Mouse (Mus musculus) CH12.LX (cell line): ENCODE results near the gene Ms4a6d. TPM values are rescaled to one million over a fixed set of nuclear protein-coding genes. Genes with fewer than 3 reads are reported as not detected.

Source experiments
- DNase-seq: peaks from one replicate; pipeline ENCODE4 v3.0.0-alpha.2; 2013; ENCODE audit errors: extremely low read depth
- H3K27ac ChIP-seq: 2 replicates; pipeline ENCODE4 v1.5.1; 2012; ENCODE audit warnings: low read depth, mild to moderate bottlenecking, control low read depth, moderate library complexity; ENCODE audit not compliant: insufficient read depth
- H3K27me3 ChIP-seq: replicated peaks from 2 replicates; pipeline ENCODE3; 2012; ENCODE audit warnings: inconsistent platforms
- H3K36me3 ChIP-seq, 2 experiments: replicated peaks in 1 of 2; 2 replicates each; pipeline versions ENCODE3 to v1.6.1; 2012; ENCODE audit warnings: inconsistent platforms in 1 of 2, low read length in 1 of 2, mild to moderate bottlenecking in 1 of 2, mixed read lengths in 1 of 2, moderate library complexity in 1 of 2; ENCODE audit not compliant: control insufficient read depth in 1 of 2, insufficient read depth in 1 of 2
- H3K4me1 ChIP-seq, 2 experiments: 2 replicates each; pipeline ENCODE4 v1.6.1; 2012; ENCODE audit warnings: inconsistent platforms in 1 of 2, moderate library complexity in 1 of 2; ENCODE audit not compliant: insufficient read depth in 2 of 2, control insufficient read depth in 1 of 2
- H3K4me2 ChIP-seq: 2 replicates; pipeline ENCODE4 v1.6.1; 2012; ENCODE audit warnings: low read depth, mild to moderate bottlenecking, control low read depth; ENCODE audit not compliant: poor library complexity, insufficient read depth, severe bottlenecking
- H3K4me3 ChIP-seq, 3 experiments: fragments of 150-350 bp in 1 of 3; sonication (generic) in 1 of 3; replicated peaks in 1 of 3; 2 replicates each; pipeline versions ENCODE3 to v1.5.1; 2011 to 2012; ENCODE audit warnings: low read depth in 2 of 3, low read length in 2 of 3, mild to moderate bottlenecking in 2 of 3, moderate library complexity in 2 of 3, control low read depth in 1 of 3, improper control_type of control experiment in 1 of 3, inconsistent platforms in 1 of 3, mixed read lengths in 1 of 3; ENCODE audit not compliant: poor library complexity in 1 of 3
- H3K79me2 ChIP-seq: replicated peaks from 2 replicates; pipeline ENCODE4 v1.6.1; 2012; ENCODE audit warnings: mild to moderate bottlenecking, moderate library complexity; ENCODE audit not compliant: control insufficient read depth, poor library complexity, insufficient read depth, severe bottlenecking; ENCODE audit errors: extremely low read depth
- H3K9ac ChIP-seq: 2 replicates; pipeline ENCODE4 v1.6.1; 2012; ENCODE audit warnings: low read depth, mild to moderate bottlenecking, control low read depth, moderate library complexity; ENCODE audit not compliant: insufficient read depth
- H3K9me3 ChIP-seq: replicated peaks from 2 replicates; pipeline ENCODE3; 2012; ENCODE audit warnings: low read length, inconsistent platforms, mixed read lengths
- BHLHE40 ChIP-seq: IDR thresholded peaks from 2 replicates; pipeline ENCODE4 v1.6.1; 2011; ENCODE audit warnings: mild to moderate bottlenecking, low read depth, low read length, improper control_type of control experiment
- CHD1 ChIP-seq: IDR thresholded peaks from 2 replicates; pipeline ENCODE4 v1.6.1; 2012; ENCODE audit warnings: low read depth, low read length, improper control_type of control experiment, inconsistent platforms
- CTCF ChIP-seq, 2 experiments: IDR thresholded peaks in 1 of 2; conservative IDR thresholded peaks in 1 of 2; 2 replicates each; pipeline ENCODE4 v1.5.1; 2011 to 2012; ENCODE audit warnings: low read depth in 2 of 2, low read length in 2 of 2, improper control_type of control experiment in 1 of 2, inconsistent platforms in 1 of 2, mild to moderate bottlenecking in 1 of 2, moderate library complexity in 1 of 2
- EP300 ChIP-seq: IDR thresholded peaks from 2 replicates; pipeline ENCODE4 v1.6.1; 2011; ENCODE audit warnings: low read length, improper control_type of control experiment
- GABPA ChIP-seq: IDR thresholded peaks from 2 replicates; pipeline ENCODE4 v1.6.1; 2012; ENCODE audit warnings: low read depth, low read length, improper control_type of control experiment, inconsistent platforms; ENCODE audit not compliant: insufficient replicate concordance
- HCFC1 ChIP-seq: IDR thresholded peaks from 2 replicates; pipeline ENCODE4 v1.6.1; 2012; ENCODE audit warnings: low read depth, mild to moderate bottlenecking, inconsistent platforms, low read length, improper control_type of control experiment
- IRF4 ChIP-seq: IDR thresholded peaks from 2 replicates; pipeline ENCODE4 v1.6.1; 2014; ENCODE audit warnings: low read depth, mild to moderate bottlenecking, inconsistent platforms, low read length, improper control_type of control experiment
- JUN ChIP-seq: IDR thresholded peaks from 2 replicates; pipeline ENCODE4 v1.6.1; 2011; ENCODE audit warnings: low read depth, mild to moderate bottlenecking, low read length, improper control_type of control experiment, moderate library complexity; ENCODE audit not compliant: insufficient read depth
- MAFK ChIP-seq: IDR thresholded peaks from 2 replicates; pipeline ENCODE4 v1.6.1; 2011; ENCODE audit warnings: low read length, improper control_type of control experiment; ENCODE audit not compliant: insufficient replicate concordance
- MAX ChIP-seq: IDR thresholded peaks from 2 replicates; pipeline ENCODE4 v1.6.1; 2011; ENCODE audit warnings: low read length, improper control_type of control experiment
- MXI1 ChIP-seq: IDR thresholded peaks from 2 replicates; pipeline ENCODE4 v1.6.1; 2011; ENCODE audit warnings: mild to moderate bottlenecking, low read depth, low read length, improper control_type of control experiment
- NELFE ChIP-seq: IDR thresholded peaks from 2 replicates; pipeline ENCODE4 v1.6.1; 2011; ENCODE audit warnings: low read depth, low read length, improper control_type of control experiment
- SIN3A ChIP-seq: IDR thresholded peaks from 2 replicates; pipeline ENCODE4 v1.6.1; 2012; ENCODE audit warnings: low read length, improper control_type of control experiment, inconsistent platforms
- TCF12 ChIP-seq: IDR thresholded peaks from 2 replicates; pipeline ENCODE4 v1.6.1; 2014; ENCODE audit warnings: low read depth, mild to moderate bottlenecking, inconsistent platforms, low read length, improper control_type of control experiment
- USF1 ChIP-seq: IDR thresholded peaks from 2 replicates; pipeline ENCODE4 v1.6.1; 2014; ENCODE audit warnings: low read depth, mild to moderate bottlenecking, inconsistent platforms, low read length, improper control_type of control experiment
- USF2 ChIP-seq: conservative IDR thresholded peaks from 2 replicates; pipeline ENCODE4 v1.6.1; 2011; ENCODE audit warnings: low read depth, low read length, improper control_type of control experiment
- ZC3H11A ChIP-seq: IDR thresholded peaks from 2 replicates; pipeline ENCODE4 v1.6.1; 2012; ENCODE audit warnings: low read depth, mild to moderate bottlenecking, inconsistent platforms, low read length, improper control_type of control experiment
- ZKSCAN1 ChIP-seq: IDR thresholded peaks from 2 replicates; pipeline ENCODE4 v1.6.1; 2012; ENCODE audit warnings: low read depth, inconsistent platforms, low read length, improper control_type of control experiment, borderline replicate concordance
- ZMIZ1 ChIP-seq: IDR thresholded peaks from 2 replicates; pipeline ENCODE4 v1.6.1; 2012; ENCODE audit warnings: low read depth, mild to moderate bottlenecking, inconsistent platforms, low read length, improper control_type of control experiment
- dilution Hi-C: fragments of 300-500 bp; cut with MboI; formaldehyde crosslinking; loops from 2 replicates; pipeline ENCODE4 v1.14.3; 2020; ENCODE audit warnings: low sequenced_read_pairs; ENCODE audit not compliant: extremely low pct_unique_long_range_greater_than_20kb, extremely low pct_ligation_motif_present
- in situ Hi-C: fragments of 300-500 bp; cut with MboI; formaldehyde crosslinking; loops from 3 replicates; pipeline ENCODE4 v1.14.3; 2019; ENCODE audit warnings: low sequenced_read_pairs, low pct_ligation_motif_present, low pct_unique_long_range_greater_than_20kb, mixed read lengths
- polyA plus RNA-seq: library from polyadenylated mRNA; unstranded; fragments of >175 nt; gene quantifications from 2 replicates; pipeline ENCODE4 v1.2.1, GENCODE M21; 2012; ENCODE audit warnings: low read depth; ENCODE audit not compliant: insufficient read length
- total RNA-seq, 2 experiments: library from RNA; depleted of rRNA; stranded (reverse); fragments of 300-350 nt in 1 of 2; fragments of >200 nt in 1 of 2; gene quantifications; 2 replicates each; pipeline ENCODE4 v1.2.3; 2012 to 2014

Ms4a6d gene
- total and polyA plus RNA-seq, 3 experiments = 2.7 to 3.3 (median 2.8) TPM

DNA sequence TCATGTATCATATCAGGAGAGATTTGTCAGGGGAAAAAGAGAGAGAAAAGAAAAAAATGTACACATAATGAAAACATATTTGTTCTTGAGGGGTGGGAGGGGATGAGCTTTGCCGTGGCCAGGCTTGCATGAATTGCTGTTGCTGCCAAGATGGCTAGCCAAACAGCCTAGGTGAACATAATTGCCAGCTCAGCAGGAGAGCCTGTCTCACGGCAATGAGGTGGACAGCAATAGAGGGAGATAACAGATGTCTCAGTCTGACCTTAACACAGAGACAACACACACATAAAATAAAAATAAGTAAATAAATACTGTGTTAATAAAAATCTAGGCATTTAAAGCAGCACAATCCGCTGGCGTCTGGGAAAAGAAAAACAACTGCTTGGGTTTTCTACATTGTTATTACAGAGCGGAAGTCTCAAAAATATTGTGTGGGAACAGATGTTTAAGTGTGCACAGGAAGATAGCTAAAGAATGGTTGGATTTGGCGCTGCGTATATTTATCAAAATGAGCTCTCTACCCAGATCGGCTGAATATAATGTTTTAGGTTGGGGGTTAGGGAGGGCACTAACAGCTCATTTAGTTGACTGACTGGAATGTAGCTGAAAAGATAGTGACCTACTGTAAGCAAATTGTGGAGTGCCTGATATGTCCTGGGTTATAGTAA is 9.3 kb upstream of the Ms4a6d start:
- H3K4me3 ChIP-seq = no peak overlapping the region
- no peak for DNase-seq
- dilution Hi-C loops = no loop called here
- peaks cover 0 to 13% of the 10 kb centered on the region in 2 experiments; a peak in 2 of 4 replicates for H3K4me1 ChIP-seq
- H3K9me3 ChIP-seq = no peaks in the 10 kb centered on the region
- in situ Hi-C loops = loop anchor here (10.0 to 25.0 kb wide), 3 partner anchors 81 to 577 kb away; partner anchors contain the start of genes Oosp1, Oosp3 and Osbp
- no peaks in the 10 kb centered on the region for H3K79me2 ChIP-seq
- H3K4me2 ChIP-seq = no peak overlapping the region
- H3K27me3 ChIP-seq = no peaks in the 10 kb centered on the region
- no peak overlapping the region for H3K27ac ChIP-seq
- no peaks in the 10 kb centered on the region for H3K36me3 ChIP-seq
- no peak overlapping the region for H3K9ac ChIP-seq
- no peak for TF ChIP-seq SIN3A
- no peak for TF ChIP-seq MXI1
- no peak for TF ChIP-seq IRF4
- no peak for TF ChIP-seq NELFE
- TF ChIP-seq CTCF (conservative IDR thresholded peaks at IDR 0.05 in 1 of 2, IDR thresholded peaks at IDR 0.05 in 1 of 2; ENCODE audit: low read depth in 2 of 2, low read length in 2 of 2) = no peak

- Histone ChIP-seq H3K79me2 (no peaks in the 10 kb centered on the region), H3K27me3 (no peaks in the 10 kb centered on the region), H3K9ac (no peak overlapping the region), H3K9me3 (no peaks in the 10 kb centered on the region), H3K4me2 (no peak overlapping the region), H3K36me3 (no peaks in the 10 kb centered on the region), H3K27ac (no peak overlapping the region), H3K4me3 (no peak overlapping the region), H3K4me1 (peaks cover 0 to 13% of the 10 kb centered on the region in 2 experiments; a peak in 2 of 4 replicates)
- dilution Hi-C loops (no loop called here), in situ Hi-C loops (loop anchor here (10.0 to 25.0 kb wide), 3 partner anchors 82 to 576 kb away; partner anchors contain the start of genes Oosp1, Oosp3 and Osbp)
- no peak for DNase-seq
- TF ChIP-seq TCF12 (no peak), GABPA (no peak), USF2 (no peak), MAX (no peak), IRF4 (no peak), MAFK (no peak), EP300 (no peak), USF1 (no peak)
These were observed 8.4 kb upstream of the Ms4a6d start for GRCm38 (mm10) chr19:11613084-11613483.

GRCm38 (mm10) chr19:11612293-11612692 is 7.6 kb upstream of the Ms4a6d start:
- no peak overlapping the region for H3K9ac ChIP-seq
- no peak overlapping the region for H3K4me2 ChIP-seq
- H3K27me3 ChIP-seq = no peaks in the 10 kb centered on the region
- no peak overlapping the region for H3K27ac ChIP-seq
- H3K4me1 ChIP-seq = peaks cover 0 to 13% of the 10 kb centered on the region in 2 experiments; a peak in 2 of 4 replicates
- in situ Hi-C loops = loop anchor here (10.0 to 25.0 kb wide), 3 partner anchors 83 to 575 kb away; partner anchors contain the start of genes Oosp1, Oosp3 and Osbp
- dilution Hi-C loops = no loop called here
- no peaks in the 10 kb centered on the region for H3K9me3 ChIP-seq
- H3K4me3 ChIP-seq = no peak overlapping the region
- no peak for TF ChIP-seq ZMIZ1
- TF ChIP-seq HCFC1 = no peak
- no peak for TF ChIP-seq JUN
- no peak for TF ChIP-seq NELFE
- TF ChIP-seq BHLHE40 = no peak
- TF ChIP-seq MXI1 = no peak
- TF ChIP-seq ZKSCAN1 = no peak
- no peak for TF ChIP-seq CHD1
- no peak for TF ChIP-seq ZC3H11A
- TF ChIP-seq SIN3A = no peak
- TF ChIP-seq, all 38 proteins: peak for 0
- no peak for DNase-seq
- Histone ChIP-seq H3K36me3 (no peaks in the 10 kb centered on the region), H3K79me2 (no peaks in the 10 kb centered on the region)
